Mouse (Mus musculus): Measurements from ENCODE around the gene Pde3a.

The Pde3a gene

DNA sequence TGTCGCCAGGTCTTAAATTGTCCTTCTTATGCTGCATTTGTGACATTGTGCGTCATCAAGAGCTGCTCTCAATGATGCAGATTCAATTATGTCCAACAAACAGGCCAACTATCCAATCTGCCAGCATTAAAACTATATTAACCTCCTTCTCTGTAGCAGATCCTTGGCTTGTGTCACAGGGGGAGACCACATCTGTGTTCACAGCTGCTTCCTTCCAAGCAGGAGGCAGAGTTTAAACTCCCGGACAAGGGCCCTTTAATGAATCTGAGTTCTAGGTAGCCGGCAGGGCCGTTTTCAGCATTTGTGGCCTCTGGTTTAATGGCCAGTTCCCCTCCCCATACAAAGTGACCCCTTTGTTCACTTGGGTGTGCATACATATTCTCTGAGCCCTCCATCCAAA, 118.0 kb downstream of the Pde3a start:
- ChIA-PET POLR2A (interaction anchor here in 1 of 4 experiments (0.7 kb wide), 1 partner anchor 198 kb away, joined by 3 read pairs; no protein-coding TSS in a partner anchor), CTCF (no interaction called here)

DNA sequence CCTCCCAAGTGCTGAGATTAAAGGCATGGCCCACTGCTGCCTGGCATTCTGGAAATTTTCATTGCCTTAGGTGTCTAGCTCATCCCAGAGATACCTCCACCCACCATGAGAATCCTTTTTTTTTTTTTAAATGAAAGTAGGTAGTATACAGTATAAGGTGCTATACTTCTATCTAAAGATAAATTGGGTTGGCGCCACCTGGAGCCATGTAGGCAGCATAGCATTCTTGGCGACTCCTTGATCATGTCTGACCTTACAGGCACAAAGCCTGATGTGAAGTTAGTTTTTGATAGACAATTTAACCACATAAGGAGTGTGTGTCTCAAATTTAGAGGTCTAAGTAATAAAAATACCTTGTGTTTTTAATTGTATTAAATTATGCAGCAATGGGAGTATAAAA, 123.6 kb downstream of the Pde3a start:
- ChIA-PET CTCF (interaction anchor here in 1 of 4 experiments (0.6 kb wide), 1 partner anchor 123 kb away, joined by 5 read pairs; no protein-coding TSS in a partner anchor), POLR2A (no interaction called here)

GRCm38 (mm10) chr6:141374469-141375057, 125.5 kb downstream of the Pde3a start:
- ChIA-PET POLR2A (interaction anchor here in 1 of 4 experiments (1.0 kb wide), 1 partner anchor 11 kb away, joined by 3 read pairs; no protein-coding TSS in a partner anchor), CTCF (interaction anchor here in 2 of 4 experiments (0.5 to 0.6 kb wide), 2 partner anchors 450 to 928 kb away, joined by 3 read pairs; no protein-coding TSS in a partner anchor)

GRCm38 (mm10) chr6:141375155-141375554, 126.1 kb downstream of the Pde3a start:
- ChIA-PET POLR2A (interaction anchor here in 1 of 4 experiments (1.0 kb wide), 1 partner anchor 12 kb away, joined by 3 read pairs; no protein-coding TSS in a partner anchor), CTCF (interaction anchor here in 2 of 4 experiments (0.5 to 0.6 kb wide), 2 partner anchors 451 to 928 kb away, joined by 3 read pairs; no protein-coding TSS in a partner anchor)

- CTCF ChIA-PET, result no interaction called here
- POLR2A ChIA-PET, result no interaction called here
Observed at GRCm38 (mm10) chr6:141380927-141381326, 131.9 kb downstream of the Pde3a start.

GRCm38 (mm10) chr6:141381473-141381872, 132.4 kb downstream of the Pde3a start:
- POLR2A ChIA-PET, result no interaction called here

DNA sequence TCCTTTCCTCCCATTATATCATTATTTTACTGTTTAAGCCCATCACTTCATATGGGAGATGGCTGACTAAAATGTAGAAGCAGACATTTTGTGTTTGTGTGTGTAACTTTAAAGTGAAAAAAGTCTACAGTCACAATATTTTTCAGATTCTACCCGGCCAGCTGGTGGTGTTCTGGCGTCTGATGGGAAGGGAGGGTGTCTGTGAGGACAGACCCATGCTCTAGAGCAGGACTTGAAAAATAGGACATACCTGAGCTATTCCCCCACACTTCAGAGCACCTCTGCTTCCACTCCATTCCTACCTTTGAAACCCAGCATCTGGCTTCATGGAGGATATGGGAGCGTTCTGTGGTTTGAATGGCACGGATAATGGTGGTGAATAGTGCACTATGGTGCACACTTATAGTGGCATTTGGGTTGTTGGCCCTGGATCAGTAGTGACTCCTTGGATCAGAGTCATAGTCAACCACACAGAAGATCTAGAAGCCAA, 132.9 kb downstream of the Pde3a start:
- CTCF ChIA-PET, result no interaction called here
- POLR2A ChIA-PET, result no interaction called here

More at GRCm38 (mm10) chr6:141381473-141381872, 132.4 kb downstream of the Pde3a start:
- CTCF ChIA-PET, result no interaction called here

GRCm38 (mm10) chr6:141388104-141388503, 139.0 kb downstream of the Pde3a start:
- CTCF ChIA-PET, result no interaction called here
- POLR2A ChIA-PET, result no interaction called here

DNA sequence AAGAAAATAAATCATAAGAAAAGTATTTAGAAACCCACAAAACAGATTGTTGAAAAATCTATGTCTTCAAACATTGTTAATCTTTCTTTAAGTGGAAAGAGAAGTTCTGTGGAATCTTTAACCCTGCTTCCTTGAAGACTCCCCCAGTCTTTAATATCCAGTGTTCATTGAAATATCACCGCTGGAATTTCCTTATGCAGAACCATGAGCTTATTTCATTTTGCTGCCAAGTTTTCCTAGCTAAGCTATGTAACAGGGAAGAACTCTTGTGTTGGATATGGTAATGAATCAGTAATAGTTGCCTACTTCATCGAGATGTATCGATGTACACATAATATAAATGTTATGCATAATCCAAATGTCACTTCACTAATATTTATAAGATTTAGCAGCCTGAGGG, 146.9 kb downstream of the Pde3a start:
- ChIA-PET CTCF (no interaction called here), POLR2A (no interaction called here)

GRCm38 (mm10) chr6:141399411-141399810, 150.3 kb downstream of the Pde3a start:
- ChIA-PET CTCF (interaction anchor here in 2 of 4 experiments (0.6 to 0.8 kb wide), 2 partner anchors 284 to 991 kb away, joined by 3 to 6 read pairs; no protein-coding TSS in a partner anchor), POLR2A (interaction anchor here in 1 of 4 experiments (1.5 kb wide), 1 partner anchor 10 kb away, joined by 3 read pairs; no protein-coding TSS in a partner anchor)

DNA sequence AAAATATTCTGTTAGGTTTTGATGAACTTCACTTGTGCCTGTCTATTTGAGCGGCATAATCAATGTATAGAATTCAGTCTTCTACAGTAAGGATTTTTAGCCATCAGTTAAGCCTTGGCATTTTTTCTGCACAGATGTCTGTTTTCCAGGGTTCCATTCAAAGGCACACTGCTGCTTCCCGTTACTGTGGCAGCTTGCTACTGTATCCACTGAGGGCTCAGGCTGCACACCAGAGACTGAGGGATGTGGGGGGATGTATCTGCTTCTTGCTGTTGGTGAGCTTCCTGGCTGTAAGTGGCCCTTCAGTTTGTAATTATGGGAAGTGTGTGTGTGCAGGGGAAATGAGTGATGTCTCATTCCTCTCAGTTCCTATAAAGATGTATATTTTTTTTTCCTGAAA, 154.9 kb downstream of the Pde3a start:
- ChIA-PET CTCF (no interaction called here), POLR2A (no interaction called here)

DNA sequence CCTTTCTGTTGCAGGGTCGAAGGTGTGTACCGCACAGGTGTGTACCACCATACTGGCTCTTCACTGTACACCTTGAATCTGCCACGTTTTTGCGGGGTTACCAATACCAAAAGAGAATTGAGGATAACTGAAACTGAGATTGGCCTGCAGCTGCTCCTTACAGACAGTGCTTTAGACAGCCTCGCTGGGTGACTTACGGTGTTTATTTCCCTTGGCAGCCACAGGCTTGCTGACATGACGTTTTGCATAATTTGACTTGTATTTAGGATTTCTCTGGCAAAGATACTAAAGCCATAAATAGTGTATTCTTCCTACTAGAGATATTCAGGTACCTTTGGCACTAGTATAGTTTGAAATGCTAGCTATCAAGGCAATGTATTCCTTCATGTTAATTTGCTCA, 155.6 kb downstream of the Pde3a start:
- ChIA-PET POLR2A (no interaction called here), CTCF (no interaction called here)

DNA sequence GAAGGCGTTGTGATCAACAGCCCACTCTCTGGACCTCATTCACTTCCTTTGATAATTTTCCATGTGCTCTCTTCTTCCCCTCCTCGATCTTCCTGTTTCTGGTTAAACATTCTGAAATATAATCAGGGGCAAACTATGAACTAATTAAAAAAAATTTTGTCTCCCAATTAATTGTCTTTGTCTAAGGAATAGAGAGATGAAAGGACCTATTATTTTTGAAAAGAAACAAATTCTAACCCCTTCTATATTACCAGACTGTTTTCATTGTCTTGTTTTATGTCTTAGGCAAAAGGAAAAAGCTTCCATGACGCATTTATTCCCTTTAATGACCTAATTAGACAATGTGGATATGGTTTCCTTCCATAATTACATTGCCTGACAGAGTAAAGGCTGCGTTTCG, 156.4 kb downstream of the Pde3a start:
- CTCF ChIA-PET, result no interaction called here

DNA sequence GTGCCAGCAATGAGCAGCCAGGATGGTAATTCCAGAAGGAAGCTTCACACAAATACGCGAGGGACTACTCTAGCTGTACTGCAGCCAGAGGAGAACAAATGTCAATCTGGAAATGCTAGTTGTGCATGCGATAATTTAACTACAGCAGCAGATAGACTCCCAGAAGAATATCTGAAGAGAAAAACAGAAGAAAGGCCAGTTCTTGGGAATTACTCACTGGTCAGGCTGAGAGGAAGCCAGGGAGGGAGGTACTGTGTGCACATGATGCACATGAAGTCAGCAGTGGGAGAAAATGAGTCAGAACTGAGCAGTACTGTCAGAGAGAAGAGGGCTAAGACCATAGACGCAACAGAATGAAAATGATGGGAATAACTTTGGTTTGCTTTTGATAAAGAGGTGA, 159.7 kb downstream of the Pde3a start:
- POLR2A ChIA-PET, result no interaction called here
- CTCF ChIA-PET, result no interaction called here

More for the DNA sequence above, 156.4 kb downstream of the Pde3a start:
- POLR2A ChIA-PET, result no interaction called here

DNA sequence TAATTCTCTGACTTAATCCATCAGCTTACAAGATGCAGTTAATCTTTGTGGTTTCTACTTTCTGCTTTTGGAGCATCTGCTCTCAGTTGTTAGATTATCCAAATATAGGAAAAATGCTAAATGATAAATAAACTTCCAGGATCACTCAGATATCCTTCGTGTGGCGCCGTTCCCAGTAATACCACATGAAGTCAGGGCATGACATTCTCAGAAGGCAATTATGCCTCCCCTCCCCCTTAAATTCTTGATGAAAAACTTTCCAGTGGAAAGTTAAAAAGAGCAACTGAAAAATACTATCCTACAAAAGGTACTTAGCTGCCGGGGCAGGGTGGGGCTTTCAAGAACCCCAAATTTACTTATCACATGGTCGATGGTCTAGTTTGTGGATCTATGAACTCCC, 161.8 kb downstream of the Pde3a start:
- ChIA-PET CTCF (no interaction called here), POLR2A (no interaction called here)

DNA sequence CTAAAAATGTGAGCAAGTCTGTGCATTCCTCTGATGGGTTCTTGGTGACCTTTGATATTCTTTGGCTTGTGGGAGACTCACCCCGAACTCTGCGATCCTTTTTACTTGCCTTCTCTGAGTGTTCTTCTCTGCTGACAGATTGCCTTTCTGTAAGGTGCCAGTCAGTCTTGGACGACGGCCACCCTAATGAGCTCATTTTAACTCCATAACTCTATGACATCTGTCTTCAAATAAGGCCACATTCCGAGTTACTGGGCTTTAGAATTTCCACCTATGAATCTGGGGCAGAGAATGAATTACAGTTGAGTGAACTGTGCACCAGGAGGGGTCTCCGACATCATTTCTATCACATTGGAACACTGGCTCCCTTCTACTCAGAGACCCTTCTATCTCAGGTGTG, 176.0 kb downstream of the Pde3a start:
- ChIA-PET CTCF (interaction anchor here in 1 of 4 experiments (0.6 kb wide), 1 partner anchor 8 kb away, joined by 3 read pairs; no protein-coding TSS in a partner anchor), POLR2A (no interaction called here)

- ChIA-PET CTCF (interaction anchor here in 2 of 4 experiments (0.6 to 1.1 kb wide), 2 partner anchors 19 to 1354 kb away, joined by 3 to 5 read pairs; no protein-coding TSS in a partner anchor), POLR2A (no interaction called here)
Observed at GRCm38 (mm10) chr6:141428587-141428986, 179.5 kb downstream of the Pde3a start.

- POLR2A ChIA-PET, result no interaction called here
- CTCF ChIA-PET, result interaction anchor here in 3 of 4 experiments (0.6 to 1.6 kb wide), 4 partner anchors 92 to 714 kb away, joined by 3 read pairs; no protein-coding TSS in a partner anchor
Observed at GRCm38 (mm10) chr6:141430134-141430533, 181.1 kb downstream of the Pde3a start.

- POLR2A ChIA-PET, result interaction anchor here in 1 of 4 experiments (0.6 kb wide), 1 partner anchor 519 kb away, joined by 3 read pairs; no protein-coding TSS in a partner anchor
- CTCF ChIA-PET, result interaction anchor here in 3 of 4 experiments (0.5 to 0.6 kb wide), 5 partner anchors 7 to 637 kb away, joined by 3 to 5 read pairs (median 4); no protein-coding TSS in a partner anchor
Observed at GRCm38 (mm10) chr6:141432271-141432974, 183.4 kb downstream of the Pde3a start.

Data from embryonic stem cell, embryonic (primary cell).